Mouse (Mus musculus) embryonic fibroblast, embryonic 13.5 days (primary cell): ENCODE results near the gene Cd209g. TPM values are rescaled to one million over a fixed set of nuclear protein-coding genes. Genes with fewer than 3 reads are reported as not detected.
A peak's percentile ranks its signal among the peaks of the same experiment; 100 is the strongest.
"Not testable (repeated sequence)": the region's sequence is repeated elsewhere in the genome, so short reads cannot be mapped to it uniquely, and the experiment has no call there.

Experiments
- H3K27ac ChIP-seq: 2 replicates; pipeline ENCODE4 v1.5.1; 2012; ENCODE audit warnings: low read length, control low read depth, inconsistent platforms; ENCODE audit not compliant: insufficient read depth
- H3K4me1 ChIP-seq: 2 replicates; pipeline ENCODE4 v1.6.1; 2011; ENCODE audit warnings: low read length; ENCODE audit not compliant: control insufficient read depth, insufficient read depth
- H3K4me3 ChIP-seq: 2 replicates; pipeline ENCODE4 v1.5.1; 2011; ENCODE audit warnings: mild to moderate bottlenecking, control low read depth, low read length; ENCODE audit not compliant: insufficient read depth
- CTCF ChIP-seq: IDR thresholded peaks from 2 replicates; pipeline ENCODE4 v1.5.1; 2011; ENCODE audit warnings: mild to moderate bottlenecking, control low read depth, low read length, moderate library complexity, borderline replicate concordance; ENCODE audit not compliant: insufficient read depth
- POLR2A ChIP-seq: IDR thresholded peaks from 2 replicates; pipeline ENCODE4 v1.6.1; 2011; ENCODE audit warnings: low read depth, mild to moderate bottlenecking, control low read depth, low read length, moderate library complexity
- polyA plus RNA-seq: library from polyadenylated mRNA; stranded (reverse); fragments of >200 nt; gene quantifications from 2 replicates; pipeline ENCODE4 v1.2.4, GENCODE M21; 2011; ENCODE audit warnings: low read depth; ENCODE audit not compliant: missing spikeins, insufficient read length

Cd209g gene
- polyA plus RNA-seq = not detected in 2 replicates

- H3K4me3 ChIP-seq = no peak within 1 kb of the TSS
- TF ChIP-seq CTCF (no peak), POLR2A (no peak)
- H3K27ac ChIP-seq = no peak within 1 kb of the TSS
- H3K4me1 ChIP-seq = no peaks in the 10 kb centered on the region
Observed at GRCm38 (mm10) chr8:4133798-4134197, at the start of gene Cd209g. Cd209g (plus strand) TSS chr8:4134098.

- H3K4me1 ChIP-seq, H3K27ac ChIP-seq, H3K4me3 ChIP-seq: not testable (repeated sequence)
Observed at GRCm38 (mm10) chr8:4087180-4087722, 46.6 kb upstream of the Cd209g start.

- not testable (repeated sequence) for H3K4me1 ChIP-seq, H3K4me3 ChIP-seq, H3K27ac ChIP-seq
Observed at GRCm38 (mm10) chr8:4088514-4088913, 45.4 kb upstream of the Cd209g start.

GRCm38 (mm10) chr8:4105735-4106134 is 28.2 kb upstream of the Cd209g start, which contains the start of gene Cd209f:
Cd209f (minus strand) TSS chr8:4105835.
- H3K4me1 ChIP-seq, H3K4me3 ChIP-seq, H3K27ac ChIP-seq: not testable (repeated sequence)

- Histone ChIP-seq H3K27ac (no peak overlapping the region), H3K4me1 (no peaks in the 10 kb centered on the region), H3K4me3 (no peak overlapping the region)
- peak; percentile 85 for TF ChIP-seq CTCF
- TF ChIP-seq POLR2A = no peak
Observed at GRCm38 (mm10) chr8:4139660-4140646, 6.1 kb downstream of the Cd209g start.

- Histone ChIP-seq H3K27ac (no peak overlapping the region), H3K4me1 (no peaks in the 10 kb centered on the region), H3K4me3 (no peak overlapping the region)
- TF ChIP-seq CTCF (no peak), POLR2A (no peak)
Observed at GRCm38 (mm10) chr8:4141721-4142120, 7.8 kb downstream of the Cd209g start.

DNA sequence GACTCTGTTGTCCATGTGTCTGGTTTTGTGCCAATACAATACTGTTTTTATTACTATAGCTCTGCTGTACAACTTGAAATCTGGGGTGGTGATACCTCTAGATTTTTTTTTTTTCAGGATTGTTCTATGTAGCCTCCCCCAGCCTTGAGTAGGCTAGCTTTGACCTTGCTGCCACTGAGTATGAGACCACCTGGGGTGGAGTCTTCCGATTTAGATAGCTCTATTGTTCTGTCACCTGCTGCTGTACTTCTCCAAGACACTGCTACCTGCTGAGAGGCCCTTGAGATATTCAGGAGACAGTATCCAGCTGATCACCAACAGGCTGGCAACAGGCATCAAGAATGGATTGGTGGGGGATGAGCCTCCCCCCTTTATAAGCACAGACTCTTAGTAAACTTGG is 13.4 kb downstream of the Cd209g start:
- TF ChIP-seq POLR2A (no peak), CTCF (no peak)
- Histone ChIP-seq H3K27ac (no peak overlapping the region), H3K4me1 (no peaks in the 10 kb centered on the region), H3K4me3 (no peak overlapping the region)

GRCm38 (mm10) chr8:4154878-4155277 is 21.0 kb downstream of the Cd209g start:
- Histone ChIP-seq H3K4me1 (no peaks in the 10 kb centered on the region), H3K27ac (no peak overlapping the region), H3K4me3 (no peak overlapping the region)
- TF ChIP-seq CTCF = no peak
- no peak for TF ChIP-seq POLR2A

DNA sequence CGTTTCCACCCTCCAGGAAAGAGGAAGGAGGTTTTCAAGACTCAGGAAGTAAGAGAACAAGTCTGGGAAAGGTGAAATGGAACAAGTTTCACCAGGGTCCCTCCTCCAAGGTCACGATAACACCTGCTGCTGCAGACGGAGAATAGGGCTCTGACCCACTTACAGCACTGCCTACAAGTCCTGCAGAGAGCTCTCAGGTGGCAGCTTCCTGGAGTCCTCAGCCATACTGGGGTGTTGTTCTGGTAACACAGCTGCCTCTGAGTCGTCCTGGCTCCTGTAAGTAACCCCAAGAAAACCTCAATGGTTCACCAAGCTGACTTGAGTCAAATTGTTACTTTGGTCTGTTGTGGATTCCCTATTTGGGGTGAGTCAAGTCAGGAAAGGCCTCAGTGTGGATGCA is 28.9 kb downstream of the Cd209g start:
- Histone ChIP-seq H3K27ac (no peak overlapping the region), H3K4me1 (no peaks in the 10 kb centered on the region), H3K4me3 (no peak overlapping the region)
- TF ChIP-seq POLR2A = no peak
- TF ChIP-seq CTCF = no peak

DNA sequence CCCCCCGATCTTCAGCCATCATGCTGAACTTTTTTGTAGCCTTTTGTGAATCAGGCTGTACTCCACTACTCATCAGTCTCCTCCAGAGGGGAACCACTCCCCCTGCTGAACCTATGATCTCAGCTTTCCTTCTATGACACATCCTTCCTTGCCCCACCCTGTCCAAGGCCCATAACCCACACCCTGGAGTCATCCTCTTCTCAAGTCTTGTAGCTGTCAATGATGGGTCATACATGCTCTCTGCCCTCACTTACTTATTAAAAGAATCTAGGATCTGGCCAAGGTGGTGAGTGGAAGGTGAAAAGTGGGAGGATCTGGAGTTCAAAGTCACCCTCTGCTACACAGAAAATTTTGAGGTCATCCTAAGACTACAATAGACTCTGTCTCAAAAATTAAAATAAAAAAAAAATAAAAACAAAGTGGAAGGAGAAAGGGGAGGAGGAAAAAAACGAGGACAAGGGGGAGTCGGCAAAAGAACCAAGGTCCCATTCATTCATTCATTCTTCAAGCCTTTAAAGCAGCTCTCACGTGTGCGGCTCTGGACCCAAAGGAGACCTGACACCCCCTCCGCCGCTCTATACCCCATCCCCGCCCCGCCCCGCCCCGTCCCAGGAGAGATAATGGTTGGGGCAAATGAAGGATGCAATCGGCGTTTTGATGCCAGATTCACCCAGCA is 31.4 kb downstream of the Cd209g start:
- TF ChIP-seq CTCF (no peak), POLR2A (no peak; the same call in 1 of the 2 replicates)
- Histone ChIP-seq H3K4me3 (peak overlapping the region; percentile 38), H3K27ac (no peak overlapping the region; the same call in 1 of the 2 replicates)

More for the DNA sequence above, 31.4 kb downstream of the Cd209g start:
- no peaks in the 10 kb centered on the region for H3K4me1 ChIP-seq
